Mouse (Mus musculus): ENCODE measurements around the gene Kndc1. TPM values are rescaled to one million over a fixed set of nuclear protein-coding genes. Genes with fewer than 3 reads are reported as not detected.

Kndc1 gene
- polyA plus RNA-seq, 1 experiment from 2014 or later = 0.13 TPM

DNA sequence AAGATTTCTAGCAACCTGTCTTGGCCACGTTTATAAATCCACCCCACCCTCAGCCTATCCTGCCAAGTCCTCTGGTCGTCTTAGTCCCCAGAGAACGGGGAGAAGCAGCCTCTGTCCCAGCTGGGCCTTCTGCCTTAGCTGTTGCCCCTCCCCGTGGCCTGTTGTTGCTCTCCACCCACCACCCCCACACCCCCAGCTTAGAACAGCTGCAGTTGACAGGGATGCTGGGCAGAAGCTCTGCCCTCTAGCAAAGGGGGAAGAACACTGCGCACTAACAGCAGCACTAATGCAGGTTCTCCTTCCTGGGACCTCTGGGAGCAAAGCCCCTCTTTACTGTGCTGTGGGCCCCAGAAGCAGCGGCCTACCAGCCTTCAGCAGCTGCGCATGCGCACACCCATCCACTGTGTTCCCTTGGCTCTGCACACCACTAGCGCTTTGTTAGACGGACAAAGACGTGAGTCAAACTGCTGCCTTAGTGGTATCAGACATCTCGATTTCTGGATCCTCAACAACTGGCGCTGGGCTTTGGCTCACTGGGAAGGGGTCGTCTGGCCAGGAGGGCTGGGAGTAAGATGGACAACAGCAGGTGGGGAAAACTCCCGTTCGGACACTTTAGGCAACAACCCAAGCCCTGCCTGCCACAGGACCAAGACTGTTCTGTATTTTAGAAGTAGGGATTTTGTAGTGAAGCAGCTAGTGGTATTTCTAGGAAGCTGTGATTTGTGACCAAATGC lies 46.1 kb downstream of the Kndc1 start:
- H3K9ac ChIP-seq = no peak overlapping the region
- H3K27me3 ChIP-seq (replicated peaks) = peaks cover 45% of the 10 kb centered on the region
- no peaks in the 10 kb centered on the region for H3K9me3 ChIP-seq
- no peaks in the 10 kb centered on the region for H3K36me3 ChIP-seq
- H3K4me3 ChIP-seq (replicated peaks) = no peak overlapping the region
- ATAC-seq = no peak
- H3K27ac ChIP-seq = no peak overlapping the region
- H3K4me2 ChIP-seq (replicated peaks) = no peak overlapping the region
- 63% methylated on average over 16 of the region's 16 CpGs for WGBS
- H3K4me1 ChIP-seq (replicated peaks) = peaks cover 14% of the 10 kb centered on the region

DNA sequence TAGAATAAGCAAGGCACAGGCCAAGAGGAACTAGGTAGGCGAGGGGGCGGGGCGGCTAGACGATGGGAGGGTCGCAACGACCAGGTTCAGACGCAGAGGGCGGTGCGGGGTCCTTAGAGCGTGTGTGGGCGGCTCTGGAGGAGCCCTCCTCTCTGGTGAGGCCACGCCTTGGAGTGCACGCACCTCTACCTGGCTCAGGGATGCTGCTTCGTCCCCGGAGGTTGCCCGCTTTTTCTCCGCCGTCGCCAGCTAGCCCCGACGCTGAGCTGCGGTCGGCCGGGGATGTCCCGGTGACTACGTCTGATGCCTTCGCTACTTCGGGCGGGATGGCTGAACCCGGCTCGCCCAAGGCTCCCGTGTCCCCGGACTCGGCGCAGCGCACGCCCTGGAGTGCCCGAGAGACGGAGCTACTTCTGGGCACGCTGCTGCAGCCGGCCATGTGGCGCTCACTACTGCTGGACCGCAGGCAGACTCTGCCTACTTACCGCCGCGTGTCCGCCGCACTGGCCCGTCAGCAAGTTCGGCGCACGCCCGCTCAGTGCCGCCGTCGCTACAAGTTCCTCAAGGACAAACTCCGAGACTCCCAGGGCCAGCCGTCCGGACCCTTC lies 49.3 kb downstream of the Kndc1 start, which contains the start of gene Utf1:
TSS of gene Utf1 (plus strand) at position 116 of the 608 bp plus-strand sequence.
- Histone ChIP-seq H3K27ac (no peak within 1 kb of the TSS), H3K36me3 (no peaks in the 10 kb centered on the region), H3K4me1 (replicated peaks) (peaks cover 14% of the 10 kb centered on the region), H3K27me3 (replicated peaks) (peaks cover 57% of the 10 kb centered on the region), H3K9me3 (no peaks in the 10 kb centered on the region), H3K9ac (0 out of 2 replicates have a peak within 1 kb of the TSS, but pooled peaks have one; percentile 28), H3K4me3 (replicated peaks) (peak within 1 kb of the TSS; percentile 37), H3K4me2 (replicated peaks) (peak within 1 kb of the TSS; percentile 74)
- ATAC-seq = peak; percentile 70
- WGBS = 1% methylated on average over 59 of the region's 59 CpGs

DNA sequence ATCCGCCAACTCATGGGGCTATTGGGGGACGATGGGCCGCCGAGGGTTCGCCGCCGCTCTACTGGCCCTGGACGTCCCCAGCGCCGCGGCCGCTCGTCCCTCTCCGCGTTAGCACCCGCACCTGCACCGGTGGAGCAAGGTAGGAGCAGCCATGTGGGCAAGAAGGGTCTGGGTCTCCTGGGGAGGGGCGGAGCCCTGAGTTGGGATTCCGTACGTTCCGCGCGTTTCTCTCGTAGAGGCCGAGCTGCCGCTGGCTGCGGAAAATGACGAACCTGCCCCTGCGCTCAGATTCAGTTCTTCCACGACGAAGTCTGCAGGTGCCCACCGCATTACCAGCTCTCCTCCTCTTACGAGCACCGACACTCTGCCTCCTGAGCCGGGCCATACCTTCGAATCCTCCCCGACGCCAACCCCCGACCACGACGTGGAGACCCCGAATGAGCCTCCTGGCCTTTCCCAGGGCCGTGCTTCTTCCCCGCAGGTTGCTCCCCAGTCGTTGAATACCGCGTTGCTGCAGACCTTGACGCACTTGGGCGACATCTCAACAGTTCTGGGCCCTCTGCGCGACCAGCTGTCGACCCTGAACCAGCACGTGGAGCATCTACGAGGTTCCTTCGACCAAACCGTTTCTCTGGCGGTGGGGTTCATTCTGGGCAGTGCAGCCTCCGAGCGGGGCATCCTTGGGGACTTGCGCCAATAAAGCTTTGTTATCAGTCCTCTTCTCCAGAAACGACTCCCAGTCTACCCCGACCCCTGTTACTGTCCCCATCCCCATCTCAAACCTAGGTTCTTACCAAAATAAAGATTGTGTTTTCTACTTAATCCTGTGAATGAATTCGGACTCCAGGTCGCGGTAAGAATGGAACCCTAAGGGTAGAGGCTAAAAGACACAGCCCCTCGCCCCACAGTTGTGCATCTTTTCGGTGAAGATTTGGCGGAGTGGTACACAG lies 50.1 kb downstream of the Kndc1 start:
- peaks cover 57% of the 10 kb centered on the region for H3K27me3 ChIP-seq (replicated peaks)
- H3K4me2 ChIP-seq (replicated peaks) = peak overlapping the region; percentile 74
- ATAC-seq = 0 out of 2 replicates have a peak, but pooled peaks have one; percentile 10
- H3K27ac ChIP-seq = no peak overlapping the region
- no peaks in the 10 kb centered on the region for H3K9me3 ChIP-seq
- 0 out of 2 replicates have a peak overlapping the region, but pooled peaks have one; percentile 28 for H3K9ac ChIP-seq
- 3% methylated on average over 68 of the region's 68 CpGs for WGBS
- peak overlapping the region; percentile 37 for H3K4me3 ChIP-seq (replicated peaks)
- H3K4me1 ChIP-seq (replicated peaks) = peaks cover 16% of the 10 kb centered on the region
- no peaks in the 10 kb centered on the region for H3K36me3 ChIP-seq

DNA sequence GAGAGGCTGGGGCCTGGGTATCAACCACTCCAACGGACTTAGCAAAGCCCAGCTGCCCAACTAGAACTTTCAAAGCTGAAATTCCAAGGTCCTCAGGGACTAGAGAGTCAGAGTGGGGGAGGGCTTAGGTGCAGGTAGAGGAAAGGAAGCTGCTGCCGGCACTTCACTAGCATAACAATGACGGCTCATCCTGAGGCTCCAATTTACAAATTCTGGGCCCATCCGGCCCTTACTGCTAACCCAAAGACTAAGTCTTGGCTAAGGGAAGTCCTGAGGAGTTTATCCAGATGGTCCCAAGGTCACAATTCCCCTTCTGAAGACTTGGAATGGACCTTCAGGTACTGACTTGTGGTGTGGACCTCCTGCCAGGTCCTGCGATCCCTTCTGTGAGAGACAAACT lies 51.0 kb downstream of the Kndc1 start:
- no peak for ATAC-seq
- Histone ChIP-seq H3K27me3 (replicated peaks) (peaks cover 57% of the 10 kb centered on the region), H3K4me1 (replicated peaks) (peaks cover 17% of the 10 kb centered on the region), H3K27ac (no peak overlapping the region), H3K36me3 (no peaks in the 10 kb centered on the region), H3K9ac (no peak overlapping the region), H3K4me2 (replicated peaks) (no peak overlapping the region), H3K9me3 (no peaks in the 10 kb centered on the region), H3K4me3 (replicated peaks) (no peak overlapping the region)
- WGBS = 23% methylated on average over 5 of the region's 5 CpGs

DNA sequence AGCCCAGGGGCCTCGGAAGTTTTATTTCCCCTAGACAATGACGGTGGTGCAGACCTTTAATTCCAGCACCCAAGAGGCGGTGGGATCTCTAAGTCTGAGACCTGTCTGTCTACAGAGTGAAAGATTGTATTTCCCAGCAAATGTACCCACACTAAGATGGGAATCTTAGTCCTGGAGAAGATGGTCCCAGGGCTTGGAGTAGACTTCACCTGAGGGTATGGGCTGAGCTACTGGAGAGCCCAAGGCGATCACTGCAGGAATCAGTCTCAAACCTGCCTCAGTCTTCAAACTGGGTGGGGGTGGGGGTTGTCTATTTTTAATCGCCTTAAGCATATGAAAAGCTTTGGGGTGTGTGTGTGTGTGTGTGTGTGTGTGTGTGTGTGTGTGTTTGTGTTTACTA lies 51.5 kb downstream of the Kndc1 start:
- no peak overlapping the region for H3K9ac ChIP-seq
- WGBS = 35% methylated on average over 5 of the region's 5 CpGs
- ATAC-seq = no peak
- no peak overlapping the region for H3K4me2 ChIP-seq (replicated peaks)
- no peaks in the 10 kb centered on the region for H3K9me3 ChIP-seq
- no peaks in the 10 kb centered on the region for H3K36me3 ChIP-seq
- H3K27me3 ChIP-seq (replicated peaks) = peaks cover 56% of the 10 kb centered on the region
- peaks cover 17% of the 10 kb centered on the region for H3K4me1 ChIP-seq (replicated peaks)
- H3K27ac ChIP-seq = no peak overlapping the region
- H3K4me3 ChIP-seq (replicated peaks) = no peak overlapping the region

DNA sequence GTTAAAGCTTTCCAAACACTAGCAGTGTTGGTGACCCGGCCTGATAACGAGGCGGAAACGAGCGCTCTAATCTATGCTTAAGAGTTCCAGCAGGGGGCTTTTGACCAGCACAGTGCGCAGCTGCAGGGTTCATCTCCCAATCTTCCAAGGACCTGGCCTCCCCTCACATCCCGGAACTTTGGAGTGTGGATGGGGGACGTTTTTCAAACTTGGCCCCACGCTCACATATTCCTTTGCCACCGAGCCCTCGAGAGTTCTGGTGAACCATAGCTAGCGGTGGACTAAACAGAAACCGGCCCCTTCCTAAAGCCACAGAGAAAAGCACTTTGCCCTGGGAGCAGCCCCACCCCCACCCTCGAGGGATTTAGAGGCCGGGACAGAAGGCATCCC lies 55.4 kb downstream of the Kndc1 start:
- no peak overlapping the region for H3K27ac ChIP-seq
- peak overlapping the region; percentile 53 for H3K9ac ChIP-seq
- H3K36me3 ChIP-seq = no peaks in the 10 kb centered on the region
- peaks cover 3% of the 10 kb centered on the region; the same call in 1 of the 2 replicates for H3K4me1 ChIP-seq (replicated peaks)
- ATAC-seq = peak; percentile 86
- peaks cover 19% of the 10 kb centered on the region for H3K27me3 ChIP-seq (replicated peaks)
- H3K9me3 ChIP-seq = no peaks in the 10 kb centered on the region
- H3K4me3 ChIP-seq (replicated peaks) = peak overlapping the region; percentile 58
- peak overlapping the region; percentile 93 for H3K4me2 ChIP-seq (replicated peaks)
- WGBS = under 1% methylated on average over 15 of the region's 15 CpGs

DNA sequence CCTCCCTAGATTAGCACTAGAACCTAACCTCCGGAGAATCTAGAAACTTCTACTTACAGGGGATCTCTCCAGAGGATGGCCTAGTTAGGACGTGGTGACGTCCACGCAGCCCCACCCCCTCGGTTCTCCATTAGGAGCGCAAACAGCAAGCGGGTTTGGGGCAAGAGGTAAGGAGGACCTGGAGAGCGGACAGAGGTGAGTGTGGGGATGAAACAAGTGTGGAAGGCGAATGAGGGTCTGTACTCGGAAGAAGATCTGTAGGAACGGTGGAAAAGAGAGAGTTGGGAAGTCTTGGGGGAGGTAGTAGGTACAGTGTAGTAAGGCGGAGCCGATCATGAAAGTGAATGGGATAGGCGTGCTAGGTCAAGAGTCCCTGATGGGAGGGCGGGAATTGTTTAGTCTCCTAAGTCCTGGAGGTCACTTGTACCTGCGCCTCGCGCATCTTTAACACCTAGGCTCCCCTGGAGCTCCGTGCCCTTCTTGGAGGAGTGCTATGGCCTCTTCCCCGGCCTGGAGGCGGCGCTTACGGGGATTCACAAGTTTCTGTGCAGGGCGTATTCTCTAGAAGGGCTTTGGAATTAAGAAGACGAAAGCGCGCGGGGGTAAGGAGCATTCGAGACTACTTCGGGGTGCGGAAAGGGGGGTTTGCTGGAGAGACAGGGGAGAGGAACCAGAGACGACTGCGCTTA lies 55.9 kb downstream of the Kndc1 start:
- Histone ChIP-seq H3K9ac (peak overlapping the region; percentile 53), H3K4me3 (replicated peaks) (peak overlapping the region; percentile 58), H3K9me3 (no peaks in the 10 kb centered on the region), H3K4me1 (replicated peaks) (peaks cover 3% of the 10 kb centered on the region; the same call in 1 of the 2 replicates), H3K27ac (0 out of 2 replicates have a peak overlapping the region, but pooled peaks have one; percentile 48), H3K36me3 (no peaks in the 10 kb centered on the region), H3K27me3 (replicated peaks) (peaks cover 14% of the 10 kb centered on the region), H3K4me2 (replicated peaks) (peak overlapping the region; percentile 93)
- peak; percentile 88 for ATAC-seq
- WGBS = 1% methylated on average over 33 of the region's 33 CpGs

DNA sequence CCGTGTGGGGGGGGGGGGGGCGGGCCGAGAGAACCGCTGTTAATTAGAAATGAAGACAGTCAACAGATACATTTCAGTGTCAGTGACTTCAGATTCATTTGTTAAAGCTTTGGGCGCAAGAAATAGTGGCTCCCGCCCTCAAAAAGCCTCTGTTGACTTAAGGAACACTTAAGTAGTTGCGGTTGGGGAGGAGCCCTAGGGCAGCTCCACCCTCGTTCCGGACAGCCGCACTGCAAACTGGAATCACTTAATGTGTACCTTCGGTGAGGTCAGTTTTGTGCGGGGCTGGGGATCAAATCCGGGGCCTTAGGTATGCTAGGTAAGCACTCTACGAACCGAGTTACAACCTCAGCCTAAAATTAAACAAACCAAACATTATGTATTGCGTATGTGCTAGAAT lies 56.6 kb downstream of the Kndc1 start:
- H3K27ac ChIP-seq = no peak overlapping the region
- no peaks in the 10 kb centered on the region for H3K9me3 ChIP-seq
- peaks cover 7% of the 10 kb centered on the region for H3K27me3 ChIP-seq (replicated peaks)
- peak; percentile 67 for ATAC-seq
- peak overlapping the region; percentile 93 for H3K4me2 ChIP-seq (replicated peaks)
- peak overlapping the region; percentile 58 for H3K4me3 ChIP-seq (replicated peaks)
- 3% methylated on average over 16 of the region's 16 CpGs for WGBS
- H3K9ac ChIP-seq = peak overlapping the region; percentile 53
- no peaks in the 10 kb centered on the region for H3K36me3 ChIP-seq
- H3K4me1 ChIP-seq (replicated peaks) = peaks cover 3% of the 10 kb centered on the region; the same call in 1 of the 2 replicates

DNA sequence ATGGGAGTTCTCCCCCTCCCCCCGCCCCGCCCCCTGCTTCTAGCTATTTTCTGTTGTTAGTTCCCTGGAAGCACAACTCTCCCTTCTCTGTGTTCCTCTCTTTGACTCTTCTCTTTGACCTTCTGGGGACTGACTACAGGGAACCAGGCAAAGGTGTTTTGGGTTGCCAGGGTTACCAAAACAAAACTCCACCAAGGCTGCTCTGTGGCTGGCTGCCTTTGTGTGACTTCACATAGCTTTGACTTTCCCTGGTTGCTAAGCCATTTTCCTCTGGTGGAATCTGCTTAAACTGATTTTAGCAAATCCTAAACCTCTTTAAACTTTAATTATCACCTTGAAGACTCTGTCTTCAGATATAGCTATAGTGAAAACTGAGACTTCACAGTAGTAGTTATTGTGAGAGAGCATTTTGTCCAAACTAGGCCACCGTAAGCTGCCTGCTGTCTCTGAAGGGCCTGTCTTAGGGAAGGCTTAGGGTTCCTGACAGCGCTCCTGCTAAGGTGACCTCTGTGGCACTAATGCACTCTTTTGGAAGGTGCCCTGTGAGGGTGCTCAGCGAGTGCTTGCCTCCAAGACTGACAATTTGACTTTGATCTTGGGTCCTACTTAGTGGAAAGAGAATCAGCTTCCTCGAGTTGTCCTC lies 57.6 kb downstream of the Kndc1 start:
- H3K9ac ChIP-seq = no peak overlapping the region
- no peaks in the 10 kb centered on the region for H3K9me3 ChIP-seq
- WGBS = 78% methylated on average over 6 of the region's 6 CpGs
- no peak overlapping the region for H3K4me3 ChIP-seq (replicated peaks)
- H3K27ac ChIP-seq = no peak overlapping the region
- no peak for ATAC-seq
- peaks cover under 1% of the 10 kb centered on the region; the same call in 1 of the 2 replicates for H3K27me3 ChIP-seq (replicated peaks)
- no peak overlapping the region for H3K4me2 ChIP-seq (replicated peaks)
- H3K36me3 ChIP-seq = no peaks in the 10 kb centered on the region
- peaks cover 3% of the 10 kb centered on the region; the same call in 1 of the 2 replicates for H3K4me1 ChIP-seq (replicated peaks)

DNA sequence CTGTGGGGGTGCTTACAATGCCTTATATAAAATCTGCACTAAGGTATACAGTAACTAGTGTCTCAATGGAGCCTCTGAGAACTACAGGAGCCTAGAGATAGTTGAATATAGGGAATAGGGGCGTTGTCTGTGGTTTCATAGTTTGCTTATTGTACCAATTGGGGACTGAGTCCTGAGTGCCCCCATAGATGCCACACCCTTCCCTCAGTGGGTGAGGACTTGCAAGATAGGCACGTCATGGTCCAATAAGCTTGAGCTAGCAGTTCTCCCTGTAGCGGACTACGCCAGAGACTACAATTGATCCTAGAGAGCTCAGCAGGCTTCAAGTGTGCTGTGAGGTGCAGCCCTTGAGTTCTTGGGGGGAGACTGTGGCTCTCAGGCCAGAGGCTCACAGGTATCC lies 61.0 kb downstream of the Kndc1 start:
- ATAC-seq = no peak
- Histone ChIP-seq H3K27me3 (replicated peaks) (no peaks in the 10 kb centered on the region), H3K4me3 (replicated peaks) (no peak overlapping the region), H3K27ac (no peak overlapping the region), H3K9ac (no peak overlapping the region), H3K36me3 (no peaks in the 10 kb centered on the region), H3K9me3 (no peaks in the 10 kb centered on the region), H3K4me1 (replicated peaks) (no peaks in the 10 kb centered on the region), H3K4me2 (replicated peaks) (no peak overlapping the region)
- WGBS = 86% methylated on average over 4 of the region's 4 CpGs

DNA sequence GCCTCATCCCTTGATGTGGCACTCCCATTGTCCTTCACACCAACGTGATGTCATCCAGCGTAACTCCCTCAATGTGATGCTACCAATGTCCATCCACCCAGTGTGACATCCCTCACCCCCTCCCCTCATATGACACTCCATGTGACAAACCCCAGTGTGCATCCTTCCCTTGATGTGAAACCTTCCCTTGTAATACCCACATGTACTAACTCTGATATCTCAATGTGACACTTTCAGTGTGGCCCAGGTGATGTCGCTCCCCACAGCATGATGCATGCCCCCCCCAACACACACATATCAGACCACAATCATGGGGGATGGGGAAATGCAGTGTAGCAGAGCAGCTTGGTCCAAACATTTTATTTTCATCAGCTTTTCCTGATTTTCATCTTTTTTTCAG lies 62.2 kb downstream of the Kndc1 start:
- H3K9me3 ChIP-seq = no peaks in the 10 kb centered on the region
- no peaks in the 10 kb centered on the region; the same call in 1 of the 2 replicates for H3K27me3 ChIP-seq (replicated peaks)
- no peak overlapping the region for H3K4me3 ChIP-seq (replicated peaks)
- WGBS = 72% methylated on average over 3 of the region's 3 CpGs
- H3K27ac ChIP-seq = no peak overlapping the region
- ATAC-seq = no peak
- H3K4me1 ChIP-seq (replicated peaks) = no peaks in the 10 kb centered on the region
- no peaks in the 10 kb centered on the region for H3K36me3 ChIP-seq
- H3K4me2 ChIP-seq (replicated peaks) = no peak overlapping the region
- no peak overlapping the region for H3K9ac ChIP-seq
